Mouse (Mus musculus): Measurements from ENCODE around the gene Brf1.
A peak's percentile ranks its signal among the peaks of the same experiment; 100 is the strongest.

Brf1 gene

GRCm38 (mm10) chr12:112938873-112939565, 61.5 kb downstream of the Brf1 start:
- DNase-seq (ENCODE audit: low spot score) = no peak

- no peak for DNase-seq (ENCODE audit: low spot score)
Observed at GRCm38 (mm10) chr12:112938366-112938765, 62.1 kb downstream of the Brf1 start.

GRCm38 (mm10) chr12:112937906-112938305, 62.6 kb downstream of the Brf1 start:
- DNase-seq (ENCODE audit: low spot score) = no peak

DNA sequence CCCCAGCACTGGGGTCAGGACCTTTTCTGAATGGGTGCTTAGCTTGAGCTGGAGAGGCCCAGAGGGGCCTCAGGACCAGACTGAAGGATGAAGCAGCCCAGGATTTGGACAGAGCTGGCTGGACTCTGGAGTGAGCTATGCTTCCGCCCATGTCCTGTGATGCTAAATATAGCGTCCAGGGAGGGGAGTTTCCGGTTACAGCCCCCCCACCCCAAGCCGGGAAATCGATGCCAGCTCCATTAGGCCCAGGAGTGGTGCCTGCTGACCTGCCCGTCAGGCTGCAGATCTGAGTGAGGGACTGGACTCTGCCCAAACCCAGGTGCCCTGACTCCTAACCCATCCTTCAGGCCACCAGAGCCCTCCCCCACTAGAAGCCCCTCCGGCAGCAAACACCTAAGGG, 67.9 kb downstream of the Brf1 start:
- no peak for DNase-seq (ENCODE audit: low spot score)

DNA sequence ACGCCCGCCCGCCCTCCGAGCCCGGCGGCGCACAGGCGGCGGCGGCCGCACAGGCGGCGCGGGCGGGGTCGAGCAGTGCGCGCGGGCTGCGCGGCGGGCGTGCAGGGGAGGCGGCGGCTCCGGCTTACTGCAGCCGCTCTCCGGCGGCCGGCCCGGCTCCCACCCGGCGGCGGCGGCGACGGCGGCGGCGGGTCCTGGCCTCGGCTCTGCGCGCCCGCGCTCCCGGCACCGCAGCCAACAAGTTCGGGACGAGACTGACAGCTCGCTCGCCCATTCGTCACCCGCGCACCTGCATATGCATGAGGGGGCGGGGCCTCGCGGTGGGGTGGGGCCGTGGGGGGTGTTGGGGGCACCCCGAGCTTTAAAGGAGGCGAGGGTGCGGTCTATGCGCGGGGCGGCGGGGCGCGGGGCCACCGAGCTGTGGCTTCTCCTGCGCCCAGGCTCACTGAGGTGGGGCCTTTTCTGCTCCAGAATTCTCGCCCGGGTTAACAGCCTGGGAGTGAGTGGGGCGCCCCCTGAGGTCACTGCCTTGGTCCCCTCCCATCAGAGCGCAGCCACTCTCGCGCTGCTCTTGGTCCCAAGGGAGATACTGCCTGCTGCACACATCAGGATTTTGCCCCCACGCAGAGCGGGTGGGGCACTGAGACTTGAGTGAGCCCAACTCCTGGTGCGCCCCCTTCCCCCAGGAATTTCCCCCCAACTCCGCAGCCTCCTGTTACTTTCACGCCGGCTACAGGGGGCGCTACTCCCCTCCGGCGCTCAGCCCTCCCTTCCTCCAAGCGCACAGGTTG, 70.7 kb downstream of the Brf1 start, which contains the start of gene Jag2:
Gene Jag2 (minus strand): TSS at position 215 of the 791 bp plus-strand sequence.
- DNase-seq (ENCODE audit: low spot score) = no peak

DNA sequence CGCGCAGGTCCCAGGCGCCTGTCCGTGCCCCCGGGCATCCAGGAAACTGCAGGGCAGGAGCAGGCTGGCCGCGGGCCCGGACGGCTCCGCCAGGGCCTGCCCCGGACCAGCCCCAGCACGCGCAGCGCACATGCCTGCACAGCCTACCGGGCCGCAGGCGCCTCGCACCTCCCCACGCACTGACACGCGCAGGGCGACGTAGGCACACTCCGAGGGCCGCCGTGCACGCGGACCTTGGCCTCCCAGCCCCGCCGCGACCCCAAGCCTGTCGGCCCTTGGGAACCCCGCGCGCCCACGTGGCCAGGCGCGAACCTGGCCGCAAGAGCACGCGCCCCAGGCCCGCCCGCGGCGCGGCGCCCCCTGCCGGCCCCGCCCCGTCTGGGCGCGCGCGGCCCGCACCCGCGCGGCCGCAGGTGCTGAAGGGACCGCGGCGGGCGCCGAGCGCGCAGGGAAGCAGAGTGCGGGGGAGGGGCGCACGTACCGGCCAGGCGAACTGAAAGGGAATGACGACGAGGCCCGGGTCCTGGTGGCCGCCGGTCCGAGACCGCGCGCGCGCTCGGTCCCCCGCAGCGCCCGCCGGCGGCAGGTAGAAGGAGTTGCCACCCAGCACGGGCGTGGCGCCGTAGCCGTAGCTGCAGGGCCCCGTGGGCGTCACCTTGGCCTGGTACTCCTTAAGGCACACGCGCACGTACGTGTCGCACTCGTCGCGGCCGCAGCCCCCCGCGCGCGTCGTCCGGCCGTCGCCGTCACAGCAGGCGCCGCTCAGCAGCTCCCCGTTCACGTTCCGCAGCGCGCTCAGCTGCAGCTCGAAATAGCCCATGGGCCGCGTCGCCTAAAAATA, 71.9 kb downstream of the Brf1 start:
- DNase-seq (ENCODE audit: low spot score) = peak; percentile 35

DNA sequence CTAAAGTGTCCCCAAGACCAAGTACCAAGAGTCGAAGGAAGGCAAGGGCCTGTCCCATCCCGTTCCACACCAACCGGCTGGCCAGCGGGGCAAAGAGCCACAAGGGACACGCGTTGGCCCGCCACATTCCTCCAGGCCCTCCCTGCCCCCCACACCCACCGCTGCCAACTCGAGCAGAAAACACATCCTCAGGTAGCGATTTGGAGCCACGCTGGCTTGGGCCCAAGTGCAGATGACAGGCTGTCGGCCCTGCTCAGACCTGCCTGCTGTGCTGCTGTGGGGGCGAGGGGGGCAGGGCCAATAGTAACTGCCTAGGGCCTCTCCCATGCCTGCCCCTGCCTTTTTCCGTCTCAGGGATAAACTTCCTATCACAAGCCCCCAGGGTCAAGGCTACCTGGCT, 73.2 kb downstream of the Brf1 start:
- no peak for DNase-seq (ENCODE audit: low spot score)

DNA sequence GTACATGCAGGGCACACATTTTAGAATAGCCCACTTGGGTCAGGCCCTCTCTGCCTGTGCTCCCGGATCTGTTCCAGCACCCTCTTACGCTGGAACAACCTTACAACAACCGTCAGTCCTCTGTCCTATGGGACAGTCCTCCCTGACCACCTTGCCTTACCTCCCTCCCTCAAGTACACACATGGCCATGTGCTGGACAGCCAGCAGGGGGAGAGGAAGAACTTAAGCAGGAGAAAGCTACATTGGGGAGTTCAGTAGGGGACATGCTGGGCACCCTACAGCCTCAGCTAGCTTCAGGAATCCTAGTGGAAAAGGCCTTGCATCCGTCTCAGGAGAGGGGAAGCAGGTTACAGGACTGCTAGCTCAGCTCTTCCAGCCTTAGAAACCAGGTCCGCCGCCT, 74.6 kb downstream of the Brf1 start:
- no peak for DNase-seq (ENCODE audit: low spot score)

- DNase-seq (ENCODE audit: low spot score) = no peak
Observed at GRCm38 (mm10) chr12:112922541-112922940, 78.0 kb downstream of the Brf1 start.

DNA sequence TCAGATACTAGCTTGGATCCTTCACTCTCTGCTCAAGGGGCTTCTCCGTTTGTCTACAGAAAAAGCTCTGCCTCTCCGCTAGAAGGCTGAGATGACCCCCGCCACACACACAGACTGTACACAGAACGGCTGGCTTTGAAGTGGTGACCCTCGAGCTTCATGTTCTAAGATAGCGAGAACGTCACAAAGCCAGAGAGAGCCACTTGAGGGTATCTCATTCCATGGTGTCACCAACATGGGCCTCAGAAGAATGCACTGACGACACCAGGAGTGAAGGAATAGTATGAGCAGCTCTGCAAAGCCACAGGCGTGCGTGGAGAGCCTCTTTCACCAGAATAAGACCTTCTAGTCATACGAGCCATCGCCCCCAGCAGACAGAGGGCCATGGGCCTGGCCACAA, 79.0 kb downstream of the Brf1 start:
- no peak for DNase-seq (ENCODE audit: low spot score)

GRCm38 (mm10) chr12:112917906-112918305, 82.6 kb downstream of the Brf1 start:
- DNase-seq (ENCODE audit: low spot score) = no peak

DNA sequence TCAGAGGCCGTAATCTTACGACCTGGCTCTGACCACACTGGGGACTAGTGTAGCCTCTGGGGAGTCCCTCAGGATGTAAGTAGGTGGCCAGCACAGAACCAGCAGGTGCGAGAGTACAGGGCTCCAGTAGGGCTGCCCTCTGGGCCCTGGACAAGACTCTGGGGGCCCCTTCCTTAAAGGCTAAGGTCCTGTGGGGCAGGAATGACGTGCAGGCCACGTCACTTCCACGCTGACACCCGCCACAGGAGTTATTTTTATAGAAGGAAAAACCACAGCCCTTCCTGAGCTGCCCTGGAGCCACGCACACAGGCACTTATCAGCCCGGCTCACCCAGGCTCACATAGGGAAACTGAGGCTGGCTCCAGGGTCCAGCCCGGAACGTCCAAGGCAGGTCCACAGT, 83.0 kb downstream of the Brf1 start:
- no peak for DNase-seq (ENCODE audit: low spot score)

DNA sequence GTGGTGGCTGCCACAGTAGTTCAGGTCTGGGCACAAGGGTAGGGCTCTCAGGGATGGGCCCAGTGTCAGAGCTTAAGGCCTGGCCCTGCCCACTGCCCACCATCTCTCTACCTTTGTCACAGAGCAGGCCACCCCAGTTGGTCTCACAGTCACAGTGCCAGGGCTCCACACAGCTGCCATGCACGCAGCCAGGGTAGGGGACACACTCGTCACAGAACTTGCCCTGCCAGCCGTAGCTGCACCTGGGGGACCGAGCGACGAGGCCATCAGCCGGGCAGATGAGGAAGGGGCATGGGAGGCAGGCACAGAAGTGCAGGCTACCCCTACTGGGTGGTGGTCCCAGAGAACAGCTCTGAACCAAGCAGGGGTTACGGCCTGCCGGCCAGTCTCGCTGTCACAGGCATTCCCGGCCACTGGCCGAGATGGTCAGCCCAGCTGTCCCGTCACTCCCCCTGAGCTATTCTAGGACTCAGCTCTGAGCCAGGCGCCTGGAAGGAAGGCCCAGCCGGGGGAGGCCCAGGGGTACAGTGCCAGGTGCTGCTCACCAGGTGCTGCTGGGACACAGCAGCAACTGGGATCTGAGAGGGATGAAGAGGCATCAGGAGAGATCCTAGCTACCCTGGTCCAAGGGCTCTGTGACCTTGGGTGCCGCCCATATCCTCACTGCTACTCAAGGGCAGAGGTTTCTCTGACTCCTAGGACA, 83.7 kb downstream of the Brf1 start:
- no peak for DNase-seq (ENCODE audit: low spot score)

GRCm38 (mm10) chr12:112915587-112915986, 84.9 kb downstream of the Brf1 start:
- DNase-seq (ENCODE audit: low spot score) = no peak

- DNase-seq (ENCODE audit: low spot score) = no peak
Observed at GRCm38 (mm10) chr12:112914527-112914926, 86.0 kb downstream of the Brf1 start.

DNA sequence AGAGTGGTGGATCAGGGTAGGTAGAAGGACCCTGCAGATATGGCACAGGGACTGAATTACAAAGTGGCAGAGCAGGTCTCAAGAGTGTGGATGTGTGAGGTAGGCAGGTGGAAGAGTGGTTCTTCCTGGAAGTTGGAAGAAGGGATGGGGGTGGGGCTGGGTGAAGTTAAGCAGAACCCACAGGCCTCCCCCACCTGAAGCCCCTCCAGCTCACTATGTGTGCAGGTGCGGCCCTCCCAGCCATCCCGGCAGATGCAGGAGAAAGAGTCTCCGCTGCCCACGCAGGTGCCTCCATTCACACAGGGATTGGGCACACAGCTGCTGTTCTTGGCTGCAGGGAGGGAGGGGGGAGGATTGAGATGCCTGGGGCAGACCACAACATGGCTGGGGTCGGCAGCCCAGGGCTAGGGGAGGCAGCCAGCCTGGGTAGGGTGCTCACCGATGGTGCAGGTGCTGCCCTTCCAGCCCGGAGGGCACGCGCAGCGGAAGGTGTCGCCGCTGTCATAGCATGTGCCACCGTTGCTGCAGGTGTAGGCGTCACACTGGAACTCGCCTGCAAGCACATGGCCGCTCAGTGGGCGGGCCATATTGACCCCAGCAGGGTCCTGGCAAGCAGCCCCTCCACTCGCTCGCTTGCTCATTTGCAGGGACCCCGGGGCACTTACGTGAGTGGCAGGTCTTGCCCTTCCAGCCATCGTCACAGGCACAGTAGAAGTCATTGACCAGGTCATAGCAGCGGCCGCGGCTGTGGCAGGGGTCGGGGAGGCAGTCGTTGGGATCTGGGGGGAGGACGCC, 87.4 kb downstream of the Brf1 start:
- DNase-seq (ENCODE audit: low spot score) = no peak

DNA sequence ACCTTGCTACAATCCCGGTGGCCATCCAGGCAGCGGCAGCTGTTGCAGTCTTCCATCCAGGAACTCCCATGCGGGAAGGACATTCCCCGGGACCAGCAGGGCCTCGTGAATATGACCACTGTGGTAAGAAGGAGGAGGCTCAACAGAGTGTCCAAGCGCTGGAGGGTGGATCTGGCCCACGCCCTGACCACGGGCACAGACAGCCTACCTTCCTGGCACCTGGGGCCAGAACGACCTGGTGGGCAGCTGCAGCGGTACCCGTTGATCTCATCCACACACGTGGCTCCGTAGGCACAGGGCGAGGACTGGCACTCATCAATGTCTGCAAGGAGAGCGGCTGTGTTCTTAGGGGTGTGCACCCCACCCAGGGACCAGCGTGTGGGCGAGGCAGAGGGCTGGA, 88.8 kb downstream of the Brf1 start:
- no peak for DNase-seq (ENCODE audit: low spot score)
